Mouse (Mus musculus) brain, adult 10 weeks (tissue): ENCODE measurements around the gene Vmn1r231. TPM values are rescaled to one million over a fixed set of nuclear protein-coding genes. Genes with fewer than 3 reads are reported as not detected.

Source experiments
- polyA plus RNA-seq: library from polyadenylated mRNA; stranded (reverse); fragments of 350-450 nt; fragmentation: Illumina TruSeq; extraction: RNeasy Lipid Tissue Mini Kit (QIAGEN cat#74804); gene quantifications from one replicate; pipeline ENCODE4 v1.2.3, GENCODE M21; 2015; ENCODE audit warnings: low read depth, low replicate concordance

The Vmn1r231 gene
- polyA plus RNA-seq = not detected

GRCm38 (mm10) chr17:20904991-20905390, at the start of gene Vmn1r231:
Gene Vmn1r231, minus strand, starts transcription at chr17:20905091.

GRCm38 (mm10) chr17:20944985-20945891, 40.3 kb upstream of the Vmn1r231 start, which contains the start of gene Ppp2r1a:
Gene Ppp2r1a, plus strand, starts transcription at chr17:20945311.

GRCm38 (mm10) chr17:20919614-20920013, 14.7 kb upstream of the Vmn1r231 start, which contains the start of gene Vmn1r232:
Gene Vmn1r232, minus strand, starts transcription at chr17:20919714.

GRCm38 (mm10) chr17:20840144-20840543, 64.7 kb downstream of the Vmn1r231 start, which contains the start of gene Vmn1r230:
Gene Vmn1r230, plus strand, starts transcription at chr17:20840444.

Other genes starting within 250 kb of the Vmn1r231 start
- gene Vmn1r226, start 222.2 kb downstream of the Vmn1r231 start, polyA plus RNA-seq = not detected
- gene Vmn1r227, start 175.2 kb downstream of the Vmn1r231 start, polyA plus RNA-seq = not detected
- gene Vmn1r228, start 118.9 kb downstream of the Vmn1r231 start, polyA plus RNA-seq = not detected
- gene Vmn1r229, start 93.5 kb downstream of the Vmn1r231 start, polyA plus RNA-seq = not detected
- not detected for gene Vmn1r230, start 64.6 kb downstream of the Vmn1r231 start, polyA plus RNA-seq
- gene Vmn1r232, start 14.6 kb upstream of the Vmn1r231 start, polyA plus RNA-seq = not detected
- 515 TPM for gene Ppp2r1a, start 40.2 kb upstream of the Vmn1r231 start, polyA plus RNA-seq
- gene Vmn1r233, start 91.4 kb upstream of the Vmn1r231 start, polyA plus RNA-seq = not detected
- gene Zfp160, start 103.8 kb upstream of the Vmn1r231 start, polyA plus RNA-seq = 21.0 TPM